Mouse (Mus musculus): ENCODE data around the gene Slc10a7.
"Not testable (repeated sequence)": the region's sequence is repeated elsewhere in the genome, so short reads cannot be mapped to it uniquely, and the experiment has no call there.

DNA sequence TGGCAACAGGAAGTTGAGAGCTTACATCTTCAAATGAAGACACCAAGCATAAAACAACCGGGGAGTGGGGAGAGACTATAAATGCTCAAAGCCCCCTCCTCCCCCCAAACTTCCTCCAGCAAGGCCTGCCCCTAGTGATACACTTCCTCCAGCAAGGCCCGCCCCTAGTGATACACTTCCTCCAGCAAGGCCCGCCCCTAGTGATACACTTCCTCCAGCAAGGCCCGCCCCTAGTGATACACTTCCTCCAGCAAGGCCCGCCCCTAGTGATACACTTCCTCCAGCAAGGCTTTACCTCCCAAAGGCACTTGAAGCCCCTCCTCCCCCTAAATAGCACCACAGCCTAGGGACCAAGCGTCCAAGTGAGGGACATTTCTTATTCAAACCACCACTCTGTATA lies 33.5 kb downstream of the Slc10a7 start:
- not testable (repeated sequence) for TF ChIP-seq CTCF (IDR thresholded peaks at IDR 0.05; ENCODE audit: borderline replicate concordance, insufficient read depth, low read length); POLR2A (IDR thresholded peaks at IDR 0.05; ENCODE audit: low read depth, low read length)

Data from embryonic fibroblast, embryonic 13.5 days (primary cell).